Mouse (Mus musculus): ENCODE results near the gene Luc7l3. TPM values are rescaled to one million over a fixed set of nuclear protein-coding genes. Genes with fewer than 3 reads are reported as not detected.
"Not testable (repeated sequence)": the region's sequence is repeated elsewhere in the genome, so short reads cannot be mapped to it uniquely, and the experiment has no call there.

Luc7l3 gene
- polyA plus RNA-seq, 1 experiment from 2014 or later = 77.9 TPM

DNA sequence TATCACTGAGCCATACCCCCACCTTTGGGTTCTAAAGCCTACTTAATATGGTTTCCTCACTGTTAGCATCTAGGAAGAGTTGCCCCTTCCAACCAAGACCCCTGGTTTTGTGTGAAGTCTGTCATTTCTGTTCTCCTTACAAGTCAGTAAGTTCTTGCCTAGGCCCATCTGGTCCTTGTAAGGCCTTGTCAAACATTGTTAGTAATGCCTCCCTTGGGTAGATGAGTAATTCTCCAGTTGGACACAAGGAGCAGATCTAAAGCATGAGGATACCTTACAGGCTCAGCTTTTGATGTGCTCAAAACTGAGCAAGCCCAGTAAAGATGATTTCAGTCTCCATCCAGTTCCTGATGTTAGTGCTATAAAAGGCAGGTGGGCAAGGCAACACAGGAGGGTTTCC is 53.0 kb downstream of the Luc7l3 start:
- Histone ChIP-seq H3K4me2 (no peak overlapping the region), H3K27me3 (ENCODE audit: control insufficient read depth, insufficient read depth, low read length) (no peaks in the 10 kb centered on the region), H3K4me3 (ENCODE audit: low read depth, low read length) (no peak overlapping the region), H3K4me1 (ENCODE audit: control insufficient read depth, insufficient read depth, low read length) (peaks cover under 1% of the 10 kb centered on the region), H3K27ac (ENCODE audit: low read depth, low read length) (no peak overlapping the region), H3K9me3 (replicated peaks; ENCODE audit: control insufficient read depth, low read length) (no peaks in the 10 kb centered on the region), H3K36me3 (ENCODE audit: control insufficient read depth, insufficient read depth, low read length) (no peaks in the 10 kb centered on the region), H3K9ac (ENCODE audit: low read depth, low read length) (no peak overlapping the region)
- no peak for ATAC-seq (replicated peaks; ENCODE audit: insufficient number of reproducible peaks, low FRiP score, low TSS enrichment)

DNA sequence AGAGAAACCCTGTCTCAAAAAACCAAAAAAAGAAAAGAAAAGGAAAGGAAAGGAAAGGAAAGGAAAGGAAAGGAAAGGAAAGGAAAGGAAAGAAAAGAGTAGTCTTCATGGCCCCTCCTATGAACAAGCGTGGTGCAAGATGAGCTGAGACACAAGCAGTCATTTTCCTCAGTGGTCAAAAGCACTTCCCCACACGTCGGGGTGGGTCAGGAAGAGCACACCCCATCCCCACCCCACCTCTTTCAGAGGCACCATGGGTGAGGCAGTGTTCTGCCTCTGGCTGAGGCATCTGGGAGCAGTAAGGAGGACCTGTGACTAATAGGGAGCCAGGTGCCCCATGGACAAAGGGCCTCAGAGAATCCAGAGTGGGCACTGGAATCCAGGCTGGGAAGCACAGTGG is 55.6 kb downstream of the Luc7l3 start:
- H3K4me2 ChIP-seq; ATAC-seq (replicated peaks; ENCODE audit: insufficient number of reproducible peaks, low FRiP score, low TSS enrichment); H3K9ac ChIP-seq (ENCODE audit: low read depth, low read length); H3K36me3 ChIP-seq (ENCODE audit: control insufficient read depth, insufficient read depth, low read length); H3K27me3 ChIP-seq (ENCODE audit: control insufficient read depth, insufficient read depth, low read length); H3K27ac ChIP-seq (ENCODE audit: low read depth, low read length); H3K9me3 ChIP-seq (replicated peaks; ENCODE audit: control insufficient read depth, low read length); H3K4me3 ChIP-seq (ENCODE audit: low read depth, low read length); H3K4me1 ChIP-seq (ENCODE audit: control insufficient read depth, insufficient read depth, low read length): not testable (repeated sequence)
- WGBS (ENCODE audit: insufficient replicate concordance) = 66% methylated on average over 3 of the region's 3 CpGs

DNA sequence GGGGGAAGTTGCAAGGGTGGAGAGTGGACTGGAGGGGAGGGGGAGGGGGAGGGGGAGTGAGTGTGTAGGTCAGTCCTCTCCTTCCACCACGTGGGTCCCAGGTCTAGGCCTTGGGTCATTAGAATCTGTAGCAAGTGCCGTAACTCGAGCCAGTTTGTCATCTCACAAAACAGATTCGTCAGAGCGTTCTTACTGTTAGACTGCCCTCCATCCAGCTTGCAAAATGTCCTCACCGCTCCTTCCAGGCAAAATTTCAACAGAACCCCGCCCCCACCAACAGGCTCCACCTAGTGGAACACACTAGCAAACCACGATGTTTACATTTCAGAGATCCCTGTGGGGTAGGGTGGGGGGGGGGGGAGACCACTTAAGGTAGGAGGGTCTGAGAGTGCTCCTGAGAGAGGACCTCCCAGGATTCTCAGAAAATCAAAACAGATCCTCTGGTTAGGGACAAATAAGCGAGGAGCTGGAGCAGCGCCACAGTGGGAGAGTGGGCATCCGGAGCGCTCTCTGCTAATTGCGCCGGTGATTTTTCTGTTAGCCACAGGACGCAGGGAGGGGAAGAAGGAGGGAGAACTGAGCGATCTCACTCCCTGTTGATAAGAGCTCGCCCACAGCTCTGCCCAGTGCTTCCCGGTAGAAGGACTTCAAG is 56.5 kb downstream of the Luc7l3 start:
- H3K27me3 ChIP-seq (ENCODE audit: control insufficient read depth, insufficient read depth, low read length) = no peaks in the 10 kb centered on the region
- no peaks in the 10 kb centered on the region for H3K36me3 ChIP-seq (ENCODE audit: control insufficient read depth, insufficient read depth, low read length)

DNA sequence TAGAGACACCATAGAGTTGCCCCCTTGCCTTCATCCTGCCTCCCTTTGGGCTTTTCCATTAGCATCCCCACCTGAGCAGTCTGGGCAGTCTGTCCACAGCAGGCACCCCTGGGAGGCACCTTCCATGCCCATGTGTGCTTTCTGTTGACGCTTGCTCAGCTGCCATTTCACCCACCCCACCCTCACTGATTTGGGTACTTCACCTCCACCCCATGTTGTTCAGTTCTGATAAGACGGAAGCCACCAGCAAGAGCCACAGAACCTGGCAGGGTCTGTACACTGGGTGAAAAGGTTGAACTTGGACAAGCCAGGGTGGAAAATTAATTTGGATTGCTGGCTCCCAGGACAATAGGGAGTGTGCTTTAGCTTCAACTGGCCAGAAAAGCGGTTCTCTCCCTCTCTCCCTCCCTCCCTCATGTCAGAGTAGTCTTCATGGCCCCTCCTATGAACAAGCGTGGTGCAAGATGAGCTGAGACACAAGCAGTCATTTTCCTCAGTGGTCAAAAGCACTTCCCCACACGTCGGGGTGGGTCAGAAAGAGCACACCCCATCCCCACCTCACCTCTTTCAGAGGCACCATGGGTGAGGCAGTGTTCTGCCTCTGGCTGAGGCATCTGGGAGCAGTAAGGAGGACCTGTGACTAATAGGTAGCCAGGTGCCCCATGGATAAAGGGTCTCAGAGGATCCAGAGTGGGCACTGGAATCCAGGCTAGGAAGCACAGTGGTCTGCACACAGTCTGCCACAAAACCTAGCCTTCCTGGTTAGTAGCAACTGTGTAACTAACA is 60.0 kb downstream of the Luc7l3 start:
- H3K27ac ChIP-seq (ENCODE audit: low read depth, low read length) = no peak overlapping the region
- no peaks in the 10 kb centered on the region for H3K9me3 ChIP-seq (replicated peaks; ENCODE audit: control insufficient read depth, low read length)
- H3K9ac ChIP-seq (ENCODE audit: low read depth, low read length) = no peak overlapping the region
- no peaks in the 10 kb centered on the region for H3K27me3 ChIP-seq (ENCODE audit: control insufficient read depth, insufficient read depth, low read length)
- no peaks in the 10 kb centered on the region; the same call in 1 of the 2 replicates for H3K4me1 ChIP-seq (ENCODE audit: control insufficient read depth, insufficient read depth, low read length)
- no peaks in the 10 kb centered on the region for H3K36me3 ChIP-seq (ENCODE audit: control insufficient read depth, insufficient read depth, low read length)
- 66% methylated on average over 6 of the region's 6 CpGs for WGBS (ENCODE audit: insufficient replicate concordance)
- no peak for ATAC-seq (replicated peaks; ENCODE audit: insufficient number of reproducible peaks, low FRiP score, low TSS enrichment)
- H3K4me2 ChIP-seq = no peak overlapping the region
- no peak overlapping the region for H3K4me3 ChIP-seq (ENCODE audit: low read depth, low read length)

More for the DNA sequence above, 56.5 kb downstream of the Luc7l3 start:
- ATAC-seq (replicated peaks; ENCODE audit: insufficient number of reproducible peaks, low FRiP score, low TSS enrichment) = 0 out of 2 replicates have a peak, but pooled peaks have one; percentile 55
- 1% methylated on average over 18 of the region's 18 CpGs for WGBS (ENCODE audit: insufficient replicate concordance)
- H3K9ac ChIP-seq (ENCODE audit: low read depth, low read length) = peak overlapping the region; percentile 49; the same call in 1 of the 2 replicates
- H3K4me1 ChIP-seq (ENCODE audit: control insufficient read depth, insufficient read depth, low read length) = no peaks in the 10 kb centered on the region; the same call in 1 of the 2 replicates
- peak overlapping the region; percentile 44 for H3K4me3 ChIP-seq (ENCODE audit: low read depth, low read length)
- no peaks in the 10 kb centered on the region for H3K9me3 ChIP-seq (replicated peaks; ENCODE audit: control insufficient read depth, low read length)
- peak overlapping the region; percentile 6; the same call in 1 of the 2 replicates for H3K27ac ChIP-seq (ENCODE audit: low read depth, low read length)
- H3K4me2 ChIP-seq = peak overlapping the region; percentile 68

DNA sequence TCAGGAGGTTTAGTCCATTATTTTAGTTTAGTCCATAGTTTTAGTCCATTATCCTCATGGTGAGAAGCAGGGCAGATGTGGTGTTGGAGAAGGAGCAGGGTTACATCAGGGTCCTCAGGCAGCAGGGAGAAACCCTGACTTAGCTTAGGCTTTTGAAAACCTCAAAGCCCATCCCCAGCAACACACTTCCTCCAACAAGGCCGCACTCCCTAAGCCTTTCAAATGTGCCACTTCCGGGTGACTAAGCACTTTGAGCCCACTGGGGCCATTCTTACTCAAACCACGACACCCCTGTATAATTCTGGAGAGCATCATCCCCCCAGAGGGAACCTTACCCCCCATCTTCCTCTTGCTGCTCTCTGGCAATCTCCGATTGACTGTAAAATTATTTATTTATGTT is 62.0 kb downstream of the Luc7l3 start:
- H3K4me1 ChIP-seq (ENCODE audit: control insufficient read depth, insufficient read depth, low read length) = no peaks in the 10 kb centered on the region; the same call in 1 of the 2 replicates
- no peaks in the 10 kb centered on the region for H3K27me3 ChIP-seq (ENCODE audit: control insufficient read depth, insufficient read depth, low read length)
- no peak overlapping the region for H3K4me2 ChIP-seq
- H3K9me3 ChIP-seq (replicated peaks; ENCODE audit: control insufficient read depth, low read length) = no peaks in the 10 kb centered on the region
- no peak overlapping the region for H3K9ac ChIP-seq (ENCODE audit: low read depth, low read length)
- H3K27ac ChIP-seq (ENCODE audit: low read depth, low read length) = no peak overlapping the region
- WGBS (ENCODE audit: insufficient replicate concordance) = 64% methylated on average over 4 of the region's 4 CpGs
- no peaks in the 10 kb centered on the region for H3K36me3 ChIP-seq (ENCODE audit: control insufficient read depth, insufficient read depth, low read length)
- no peak overlapping the region for H3K4me3 ChIP-seq (ENCODE audit: low read depth, low read length)
- no peak for ATAC-seq (replicated peaks; ENCODE audit: insufficient number of reproducible peaks, low FRiP score, low TSS enrichment)

DNA sequence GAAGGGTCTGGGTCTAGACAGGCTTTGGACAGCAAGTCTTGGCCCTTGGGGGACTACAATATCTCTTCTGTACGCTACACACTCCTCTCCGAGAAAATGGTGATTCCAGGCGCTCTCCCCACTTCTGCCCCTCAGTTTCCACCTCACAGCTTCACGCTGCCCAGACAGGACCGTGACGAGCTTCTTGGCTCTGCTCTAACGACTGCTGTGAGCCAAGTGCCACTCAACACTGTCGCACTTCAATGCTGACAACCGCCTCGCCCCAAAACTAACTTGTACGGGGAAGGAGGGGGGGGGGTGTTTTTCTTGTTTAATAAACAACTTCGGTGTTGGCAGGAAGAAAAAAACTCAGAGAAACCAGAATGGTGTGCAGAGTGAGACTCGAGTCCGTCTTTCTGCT is 63.8 kb downstream of the Luc7l3 start:
- no peaks in the 10 kb centered on the region for H3K36me3 ChIP-seq (ENCODE audit: control insufficient read depth, insufficient read depth, low read length)
- H3K9ac ChIP-seq (ENCODE audit: low read depth, low read length) = no peak overlapping the region
- H3K27me3 ChIP-seq (ENCODE audit: control insufficient read depth, insufficient read depth, low read length) = no peaks in the 10 kb centered on the region
- H3K4me1 ChIP-seq (ENCODE audit: control insufficient read depth, insufficient read depth, low read length) = no peaks in the 10 kb centered on the region
- WGBS (ENCODE audit: insufficient replicate concordance) = 64% methylated on average over 14 of the region's 14 CpGs
- no peak for ATAC-seq (replicated peaks; ENCODE audit: insufficient number of reproducible peaks, low FRiP score, low TSS enrichment)
- H3K27ac ChIP-seq (ENCODE audit: low read depth, low read length) = no peak overlapping the region
- no peaks in the 10 kb centered on the region for H3K9me3 ChIP-seq (replicated peaks; ENCODE audit: control insufficient read depth, low read length)
- no peak overlapping the region for H3K4me3 ChIP-seq (ENCODE audit: low read depth, low read length)
- no peak overlapping the region for H3K4me2 ChIP-seq

DNA sequence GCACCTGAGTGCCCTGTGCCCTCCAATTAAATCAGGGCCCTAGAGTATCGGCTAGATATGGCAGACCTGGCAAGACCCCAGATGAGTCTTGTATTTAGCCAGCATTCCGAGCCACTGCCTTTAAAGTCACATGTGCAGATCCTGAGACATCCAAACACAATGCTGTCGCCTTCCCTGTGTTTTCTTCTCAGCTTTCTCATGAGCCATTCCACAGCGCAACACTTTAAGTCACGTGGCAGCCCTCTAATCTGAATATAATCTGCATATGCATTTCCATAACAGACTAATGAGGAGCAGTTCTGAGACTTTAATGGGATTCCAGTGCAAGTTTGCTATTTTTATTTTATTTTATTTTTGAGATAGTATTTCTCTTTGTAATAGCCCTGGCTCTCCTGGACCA is 66.1 kb downstream of the Luc7l3 start:
- H3K36me3 ChIP-seq (ENCODE audit: control insufficient read depth, insufficient read depth, low read length) = no peaks in the 10 kb centered on the region
- H3K27ac ChIP-seq (ENCODE audit: low read depth, low read length) = no peak overlapping the region

DNA sequence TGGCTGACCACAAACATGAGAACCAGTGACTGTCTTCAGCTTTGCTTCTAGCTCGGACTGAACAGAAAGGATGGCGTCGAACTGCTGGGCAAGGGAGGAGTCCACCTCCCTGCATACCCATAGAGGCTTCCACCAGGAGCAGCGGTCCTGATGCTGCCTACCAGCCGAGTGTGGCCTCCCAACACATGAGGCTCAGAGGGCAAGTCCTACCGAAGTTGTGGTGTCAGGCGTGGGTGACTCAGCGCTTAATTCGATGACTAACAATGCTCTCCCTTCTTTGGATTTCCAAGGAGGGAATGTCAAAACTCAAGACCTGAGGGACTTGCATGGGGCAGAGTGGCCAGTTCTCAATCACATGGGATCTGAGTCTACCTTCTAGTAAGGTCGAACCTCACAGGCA is 68.1 kb downstream of the Luc7l3 start:
- H3K9me3 ChIP-seq (replicated peaks; ENCODE audit: control insufficient read depth, low read length) = no peaks in the 10 kb centered on the region
- H3K27me3 ChIP-seq (ENCODE audit: control insufficient read depth, insufficient read depth, low read length) = no peaks in the 10 kb centered on the region
- H3K4me1 ChIP-seq (ENCODE audit: control insufficient read depth, insufficient read depth, low read length) = no peaks in the 10 kb centered on the region
- no peak overlapping the region for H3K4me3 ChIP-seq (ENCODE audit: low read depth, low read length)
- 79% methylated on average over 10 of the region's 10 CpGs for WGBS (ENCODE audit: insufficient replicate concordance)
- no peak overlapping the region for H3K27ac ChIP-seq (ENCODE audit: low read depth, low read length)
- H3K36me3 ChIP-seq (ENCODE audit: control insufficient read depth, insufficient read depth, low read length) = no peaks in the 10 kb centered on the region
- no peak overlapping the region for H3K4me2 ChIP-seq
- no peak for ATAC-seq (replicated peaks; ENCODE audit: insufficient number of reproducible peaks, low FRiP score, low TSS enrichment)
- no peak overlapping the region for H3K9ac ChIP-seq (ENCODE audit: low read depth, low read length)

More for the DNA sequence above, 66.1 kb downstream of the Luc7l3 start:
- no peaks in the 10 kb centered on the region for H3K9me3 ChIP-seq (replicated peaks; ENCODE audit: control insufficient read depth, low read length)
- no peak overlapping the region for H3K4me3 ChIP-seq (ENCODE audit: low read depth, low read length)
- WGBS (ENCODE audit: insufficient replicate concordance) = 62% methylated on average over 5 of the region's 5 CpGs
- no peak overlapping the region for H3K9ac ChIP-seq (ENCODE audit: low read depth, low read length)
- ATAC-seq (replicated peaks; ENCODE audit: insufficient number of reproducible peaks, low FRiP score, low TSS enrichment) = no peak
- H3K4me1 ChIP-seq (ENCODE audit: control insufficient read depth, insufficient read depth, low read length) = no peaks in the 10 kb centered on the region
- no peak overlapping the region for H3K4me2 ChIP-seq
- H3K27me3 ChIP-seq (ENCODE audit: control insufficient read depth, insufficient read depth, low read length) = no peaks in the 10 kb centered on the region

Data from heart, embryonic 11.5 days (tissue).